Mouse (Mus musculus) kidney, postnatal 10 days (tissue): ENCODE measurements around the gene Slc39a10.

ENCODE experiments used
- DNase-seq: peaks from one replicate; pipeline ENCODE4 v3.0.0; 2021; ENCODE audit warnings: mixed read lengths

Gene Slc39a10

DNA sequence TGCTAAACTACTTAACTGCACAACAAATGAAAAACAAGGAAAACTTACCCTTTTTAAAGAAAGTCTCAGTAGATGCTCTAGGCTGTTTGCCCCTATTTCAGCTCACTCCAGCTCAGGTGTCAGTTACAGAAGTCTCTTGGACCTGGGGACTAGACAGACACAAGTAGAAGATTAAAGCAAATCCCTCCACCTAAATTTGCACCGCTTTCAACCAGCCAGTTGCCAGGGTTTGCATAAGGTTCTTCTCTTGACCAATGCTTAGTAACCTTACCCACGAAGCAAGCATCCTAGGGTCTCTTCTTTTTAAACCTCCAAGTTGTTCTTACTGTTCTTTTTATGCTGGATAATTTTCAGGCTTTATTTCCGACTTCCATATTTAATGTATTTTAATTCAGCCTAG, at the start of gene Slc39a10:
Gene Slc39a10, minus strand, starts transcription at position 101 of the 400 bp plus-strand sequence.
- no peak for DNase-seq

DNA sequence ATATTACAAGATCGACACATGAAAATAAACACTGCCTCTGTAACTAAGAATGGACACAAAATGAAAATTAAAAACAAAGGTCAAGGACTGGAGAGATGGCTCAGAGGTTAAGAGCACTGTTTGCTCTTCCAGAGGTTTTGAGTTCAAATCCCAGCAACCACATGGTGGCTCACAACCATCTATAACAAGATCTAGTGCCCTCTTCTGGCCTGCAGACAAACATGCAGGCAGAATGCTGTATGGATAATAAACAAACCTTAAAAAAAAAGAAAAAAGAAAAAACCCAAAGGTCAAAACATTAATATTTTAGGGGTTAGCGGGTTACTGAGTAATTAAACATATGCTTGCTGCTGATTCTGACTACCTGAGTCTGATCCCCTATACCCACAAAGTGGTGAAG, 46.6 kb upstream of the Slc39a10 start:
- DNase-seq, result no peak

DNA sequence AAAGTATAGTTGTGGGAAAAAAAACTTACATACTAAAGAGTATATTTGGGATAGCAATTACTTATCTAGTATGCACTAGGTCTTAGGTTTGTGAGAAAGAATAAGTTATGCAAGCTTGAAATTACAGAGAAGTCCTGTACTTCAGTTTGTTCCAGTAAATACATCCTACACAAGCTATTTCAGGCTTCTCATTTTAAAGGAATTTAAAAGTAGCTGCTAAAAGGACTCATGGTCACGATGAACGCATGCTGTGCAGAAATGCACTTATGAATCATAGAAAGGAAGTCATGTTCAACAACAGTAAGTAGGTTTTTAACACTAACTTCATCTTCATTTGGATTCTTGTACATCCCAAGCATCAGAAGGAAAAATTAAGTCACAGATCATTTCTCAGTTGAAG, 45.0 kb upstream of the Slc39a10 start:
- DNase-seq, result no peak

DNA sequence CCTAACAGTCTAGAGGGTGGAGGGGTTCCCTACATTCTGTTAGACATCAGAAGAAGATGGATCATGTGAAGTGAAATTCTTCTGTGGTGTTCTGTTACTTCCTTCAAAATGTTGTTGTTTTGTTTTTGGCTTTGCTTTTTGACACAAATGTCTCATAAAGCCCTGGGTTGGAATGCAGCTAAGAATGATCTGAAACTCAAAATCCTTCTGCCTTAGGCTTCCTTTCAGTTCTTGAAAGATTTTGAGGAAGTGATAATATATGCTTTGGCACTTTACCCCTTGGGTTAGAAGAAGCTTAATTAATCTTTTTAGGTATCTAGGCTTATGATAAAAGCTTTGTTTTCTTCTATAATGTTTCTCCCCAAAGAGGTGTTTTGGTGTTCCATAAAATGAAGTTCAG, 34.5 kb upstream of the Slc39a10 start:
- no peak for DNase-seq

DNA sequence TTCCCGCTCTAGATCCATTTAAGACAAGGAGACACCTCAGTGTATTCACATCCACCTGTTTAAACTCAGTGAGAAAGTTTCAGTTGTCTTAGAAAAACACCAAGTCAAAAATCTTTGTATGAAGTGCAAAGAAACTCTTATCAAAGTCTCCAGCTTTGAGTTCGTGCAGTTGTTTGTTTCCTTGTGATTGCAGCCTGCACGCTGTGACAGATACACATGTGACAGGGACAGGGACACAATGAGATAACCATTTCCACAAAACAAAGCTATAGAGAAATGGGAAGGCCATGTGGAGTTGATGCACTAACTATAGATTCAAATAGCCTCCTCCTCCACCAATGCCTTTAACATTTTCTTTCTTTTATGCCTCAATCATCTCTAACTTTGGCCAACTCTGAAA, 33.6 kb upstream of the Slc39a10 start:
- no peak for DNase-seq

DNA sequence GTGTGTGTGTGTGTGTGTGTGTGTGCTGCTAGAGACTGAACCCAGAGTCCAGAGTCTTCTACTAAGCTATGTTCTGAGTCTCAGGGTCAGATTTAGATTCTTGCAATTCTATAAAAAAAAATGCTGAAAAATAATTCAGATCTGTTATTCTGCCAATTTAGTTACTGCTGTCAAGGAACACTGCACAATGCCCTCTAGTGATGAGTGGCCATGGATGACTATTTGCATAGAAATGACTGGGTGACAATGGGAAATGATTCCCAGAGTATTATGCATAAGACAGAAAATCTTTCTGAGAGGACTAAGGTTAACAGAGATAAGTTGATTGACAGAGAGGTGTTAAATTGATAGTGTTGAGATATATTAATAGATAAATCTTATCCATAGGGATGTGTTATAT, 32.3 kb upstream of the Slc39a10 start:
- no peak for DNase-seq

DNA sequence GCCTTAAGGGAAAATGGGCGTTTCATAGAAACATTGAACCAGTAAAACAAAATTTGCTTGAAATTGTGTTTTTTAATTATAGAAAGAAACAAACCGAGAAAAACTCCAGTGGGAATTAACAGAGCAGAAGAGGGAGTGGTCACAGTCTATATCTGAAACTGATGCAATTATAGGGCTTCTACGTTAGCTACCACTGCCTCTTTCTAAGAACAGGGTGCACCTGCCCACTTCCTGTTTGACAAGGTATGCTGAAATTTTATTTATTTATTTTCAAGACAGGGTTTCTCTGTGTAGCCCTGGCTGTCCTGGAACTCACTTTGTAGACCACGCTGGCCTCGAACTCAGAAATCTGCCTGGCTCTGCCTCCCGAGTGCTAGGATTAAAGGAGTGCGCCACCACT, 30.3 kb upstream of the Slc39a10 start:
- DNase-seq, result no peak

DNA sequence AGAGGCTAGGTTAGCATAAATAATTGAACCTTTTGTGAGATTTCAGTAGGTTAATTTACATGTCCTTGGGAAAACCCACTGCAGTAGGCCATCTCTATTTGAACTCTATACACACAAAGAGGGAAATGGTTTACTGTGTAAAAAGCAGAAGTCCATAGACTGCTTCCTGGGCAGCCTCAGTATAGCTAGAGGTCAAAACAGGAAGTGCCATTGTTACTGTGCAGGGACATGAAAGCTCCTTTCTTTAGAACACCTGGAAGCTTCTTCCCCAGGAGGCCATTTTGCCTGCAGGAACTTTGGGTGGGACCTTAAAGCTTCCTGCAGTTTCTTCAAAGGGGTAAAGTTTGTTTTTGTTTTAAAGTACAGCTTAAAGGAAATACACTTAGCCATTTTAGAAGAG, 29.0 kb upstream of the Slc39a10 start:
- no peak for DNase-seq

DNA sequence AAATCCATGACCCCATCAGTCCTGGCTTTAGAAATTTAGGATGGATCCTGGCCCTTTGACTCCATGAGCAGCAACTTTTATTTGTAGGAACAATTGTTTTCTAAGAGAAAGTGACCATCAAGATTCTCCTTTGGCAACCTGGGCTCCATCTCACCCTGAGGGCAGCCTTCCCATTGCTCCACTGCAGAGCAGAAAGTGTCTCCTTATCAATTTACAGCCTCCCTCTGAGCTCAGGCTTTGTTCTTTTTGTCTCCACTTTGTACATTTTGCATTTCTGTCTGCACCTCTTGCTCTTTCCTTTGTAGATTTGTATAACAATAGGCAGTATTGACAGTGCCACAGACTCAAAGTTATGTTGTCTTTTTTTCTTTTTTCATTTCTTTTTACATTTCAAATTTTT, 23.6 kb upstream of the Slc39a10 start:
- DNase-seq, result no peak

DNA sequence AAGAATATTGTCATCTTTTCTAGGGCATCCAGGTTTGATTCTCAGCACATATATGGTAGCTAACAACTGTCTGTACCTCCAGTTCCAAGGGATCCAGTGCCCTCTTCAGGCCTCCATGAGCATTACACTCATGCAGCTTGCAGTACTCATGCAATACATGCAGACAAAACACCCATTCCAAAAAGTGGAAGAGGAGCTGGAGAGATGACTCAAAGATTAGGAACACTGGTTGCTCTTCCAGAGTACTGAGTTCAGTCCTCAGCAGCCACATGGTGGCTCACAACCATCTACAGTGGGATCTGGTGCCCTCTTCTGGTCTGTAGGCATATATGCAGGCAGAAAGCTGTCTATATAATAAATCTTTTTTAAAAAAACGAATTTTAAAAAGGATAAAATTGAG, 21.7 kb upstream of the Slc39a10 start:
- no peak for DNase-seq

DNA sequence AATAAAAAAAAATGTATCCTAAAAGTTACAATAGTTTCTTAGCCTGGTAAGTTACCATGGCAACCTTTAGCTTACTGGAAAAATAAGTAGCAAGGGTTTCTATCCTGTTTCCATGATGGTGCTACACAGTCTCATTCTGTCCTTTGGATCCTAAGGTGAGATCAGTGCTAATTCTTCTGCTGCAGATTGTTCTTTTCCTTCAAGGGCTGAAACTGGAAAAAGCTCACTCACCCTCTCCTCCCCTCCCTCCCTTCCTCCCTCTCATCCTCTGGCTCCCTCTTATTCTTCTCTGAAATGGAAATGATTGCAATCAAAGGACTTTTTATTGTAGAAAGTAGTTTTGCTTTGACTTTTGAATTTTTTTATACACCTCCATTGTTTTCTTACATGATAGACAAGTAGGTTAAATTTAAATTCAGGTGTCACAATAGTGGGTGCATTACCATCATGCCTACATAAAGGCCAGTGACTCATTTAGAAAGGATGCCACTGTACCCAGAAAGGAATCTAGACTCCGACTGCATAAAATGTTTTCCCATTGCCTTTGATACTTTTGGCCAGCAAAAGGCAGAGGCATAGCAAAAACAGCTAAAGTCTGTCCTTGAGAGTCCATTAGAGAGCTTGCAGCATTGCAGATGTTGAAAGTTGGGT, 20.0 kb upstream of the Slc39a10 start:
- no peak for DNase-seq

DNA sequence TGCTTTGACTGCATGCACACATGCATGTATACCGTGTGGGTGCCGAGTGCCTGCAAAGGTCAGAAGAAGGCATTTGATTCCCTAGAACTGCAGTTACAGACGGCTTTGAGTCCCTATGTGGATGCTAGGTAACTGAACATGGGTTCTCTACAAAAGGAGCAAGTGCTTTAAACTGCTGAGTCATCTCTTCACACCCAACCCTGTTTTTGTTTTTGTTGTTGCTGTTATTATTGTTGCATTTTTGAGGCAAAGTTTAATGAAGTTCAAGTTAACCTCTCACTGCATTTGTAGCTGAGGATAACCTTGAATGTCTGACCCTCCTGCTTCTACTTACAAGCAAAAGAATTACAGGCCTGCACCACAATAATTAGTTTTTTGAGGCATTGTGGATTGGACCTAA, 17.5 kb upstream of the Slc39a10 start:
- no peak for DNase-seq

DNA sequence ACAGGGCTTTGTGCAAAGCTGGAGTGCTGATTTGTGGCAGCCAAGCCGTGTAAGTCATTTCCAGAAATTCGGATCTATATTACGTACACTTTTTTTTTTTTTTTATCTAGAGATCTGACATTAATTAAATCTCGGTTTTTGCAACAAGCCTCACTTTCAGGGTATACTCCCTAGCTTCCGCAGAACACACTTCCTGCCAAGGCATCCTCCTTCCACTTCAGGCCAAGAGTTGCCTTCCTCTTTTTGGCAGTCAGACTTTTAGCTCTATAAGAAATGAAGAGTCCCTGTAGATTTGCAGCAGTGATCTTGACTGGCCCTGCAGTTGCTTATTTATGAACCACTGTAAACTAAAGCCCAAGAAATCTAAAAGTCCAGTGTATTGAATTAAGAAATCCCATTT, 13.1 kb upstream of the Slc39a10 start:
- DNase-seq, result no peak

DNA sequence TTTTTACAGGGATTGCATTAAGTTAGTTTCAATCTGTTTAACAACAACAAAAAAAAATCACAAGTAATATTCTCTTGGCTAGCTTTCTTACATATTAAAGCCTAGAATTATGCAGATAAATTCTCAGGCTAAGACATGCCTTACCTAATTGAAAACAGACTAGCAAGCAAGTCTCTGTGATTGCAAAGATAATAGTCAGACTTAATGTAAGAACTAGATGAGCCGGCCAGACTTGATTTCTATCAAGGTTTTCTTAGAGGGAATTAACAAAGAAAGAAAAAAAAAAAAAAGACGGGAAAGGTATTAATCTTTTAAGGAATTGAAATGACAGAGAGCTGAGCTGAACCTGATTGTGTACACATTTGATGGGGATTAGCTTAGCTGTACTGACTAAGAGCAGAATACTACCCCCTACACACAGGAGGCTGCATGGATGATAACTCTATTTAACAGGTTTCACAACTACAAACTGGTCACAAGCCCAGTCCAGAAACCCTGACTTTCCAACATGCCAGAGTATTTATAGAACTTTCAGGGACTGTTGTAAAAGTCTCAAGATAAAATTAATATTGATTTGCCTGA, 9.5 kb upstream of the Slc39a10 start:
- no peak for DNase-seq

DNA sequence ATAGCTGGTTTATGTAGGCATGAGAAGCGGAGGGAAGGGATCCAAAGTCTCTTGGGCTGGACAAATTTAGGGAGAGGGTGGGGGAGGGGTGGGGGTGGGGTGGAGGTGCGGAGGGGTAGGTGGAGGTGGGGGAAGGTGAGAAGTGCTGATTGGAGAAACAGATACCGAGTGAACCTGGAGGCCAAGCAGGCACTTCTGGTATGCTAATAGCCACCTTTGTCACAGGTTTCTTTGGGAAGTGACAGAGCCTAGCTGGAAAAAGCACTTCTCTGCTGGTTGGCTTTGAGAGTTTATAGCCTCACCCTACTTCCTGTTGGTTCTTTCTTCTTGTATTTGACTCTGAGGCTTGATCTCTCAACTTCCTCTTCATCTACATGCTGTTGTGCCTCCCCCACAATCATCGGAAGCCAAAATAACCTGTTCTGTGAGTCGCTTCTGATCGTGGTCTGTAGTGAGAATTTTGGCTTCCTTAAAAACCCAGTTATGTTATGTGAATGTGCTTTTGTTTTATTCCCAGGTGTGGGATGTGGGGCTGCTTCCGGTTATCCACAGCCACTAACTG, 1.7 kb upstream of the Slc39a10 start:
- DNase-seq, result no peak

DNA sequence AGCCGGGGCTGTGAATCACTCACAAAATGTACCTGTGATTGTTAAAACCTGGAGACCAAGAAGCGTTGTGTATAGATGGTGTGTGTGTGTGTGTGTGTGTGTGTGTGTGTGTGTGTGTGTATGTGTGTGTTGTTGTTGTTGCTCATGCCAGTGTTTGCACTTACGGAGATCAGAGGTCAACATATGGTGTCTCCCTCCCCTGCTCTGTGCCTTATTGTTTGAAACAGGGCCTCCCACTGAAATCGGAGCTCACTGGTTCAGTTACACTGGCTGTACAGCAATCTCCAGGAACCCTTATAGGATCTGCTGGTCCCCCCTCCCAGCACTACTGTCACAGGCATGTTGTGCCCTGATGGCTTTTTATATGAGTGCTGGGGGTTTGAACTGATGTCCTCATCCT, 3.9 kb downstream of the Slc39a10 start:
- DNase-seq, result no peak

DNA sequence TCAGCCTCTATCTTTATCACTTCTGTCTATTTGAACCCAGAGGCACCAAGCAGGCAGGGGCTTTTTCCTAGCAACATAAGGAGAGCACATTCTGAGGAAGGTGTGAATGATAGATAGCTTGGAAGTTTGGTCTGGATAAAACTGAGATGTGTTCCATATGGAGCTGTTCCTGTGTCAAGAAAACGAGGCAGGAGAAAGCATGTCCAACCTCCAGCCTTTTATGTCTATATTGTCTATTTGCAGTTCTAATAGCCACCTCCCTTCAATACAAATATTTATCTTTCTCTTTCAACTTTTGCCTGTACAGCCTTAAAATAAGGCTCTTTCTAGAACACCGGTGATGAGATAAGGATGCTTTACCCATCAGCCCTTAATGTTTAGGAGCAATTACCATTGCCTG, 4.3 kb downstream of the Slc39a10 start:
- DNase-seq, result no peak

DNA sequence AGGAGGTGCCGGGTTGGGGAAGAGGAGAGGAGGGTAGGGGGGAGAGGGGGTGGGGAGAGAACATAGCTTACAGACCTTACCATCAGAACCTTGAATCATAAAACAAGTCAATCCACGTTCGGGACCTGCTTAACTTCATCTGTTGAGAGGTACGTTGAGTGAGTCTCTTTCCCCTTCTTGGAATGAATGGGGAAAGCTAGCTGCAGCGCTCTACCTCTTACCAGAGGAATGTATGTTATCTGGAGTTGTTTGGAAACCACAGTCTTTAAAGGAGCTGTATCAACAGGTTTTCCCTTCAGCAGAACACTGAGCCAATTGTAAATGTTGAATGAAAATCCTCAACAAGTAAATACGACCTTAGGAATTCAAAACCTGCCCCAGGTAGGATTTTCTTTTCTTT, 4.7 kb downstream of the Slc39a10 start:
- no peak for DNase-seq

DNA sequence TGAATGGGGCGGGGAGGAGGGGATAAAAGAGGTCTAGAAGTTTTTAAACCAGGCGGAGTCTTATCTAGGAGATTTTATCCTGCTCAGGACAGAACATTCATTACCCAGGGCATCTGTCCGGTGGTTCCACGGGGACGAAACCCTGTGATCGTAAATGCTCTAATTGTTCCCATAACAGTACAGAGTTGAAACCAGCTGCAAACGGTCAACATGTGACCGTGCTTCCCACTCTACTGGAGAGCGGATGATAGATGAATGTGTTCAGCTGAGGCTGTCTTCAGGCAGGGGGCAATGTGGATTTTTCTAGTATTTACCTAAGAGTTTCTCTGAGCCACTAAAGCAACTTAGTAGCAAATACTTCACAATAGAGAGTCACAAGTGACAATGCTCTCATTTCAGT, 6.6 kb downstream of the Slc39a10 start:
- DNase-seq, result no peak

DNA sequence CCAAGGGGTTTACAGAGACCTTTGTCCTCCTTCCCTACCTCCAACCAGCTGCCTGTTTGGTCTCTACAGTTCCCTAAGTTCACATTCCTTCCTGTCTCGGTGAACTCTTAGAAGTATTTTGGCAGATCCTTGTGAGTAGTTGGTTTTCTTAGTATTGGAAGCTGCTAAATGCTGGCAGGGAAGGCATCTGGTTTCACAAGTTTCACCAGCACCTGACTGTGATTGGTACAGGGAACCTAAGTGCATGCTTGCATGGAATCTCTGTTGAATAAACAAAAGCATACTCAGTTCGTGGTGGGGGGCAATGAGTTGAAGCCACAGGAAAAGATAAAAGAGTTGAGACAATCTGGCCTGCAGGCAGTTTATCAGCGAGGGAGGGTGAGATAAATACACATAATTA, 7.4 kb downstream of the Slc39a10 start:
- no peak for DNase-seq

DNA sequence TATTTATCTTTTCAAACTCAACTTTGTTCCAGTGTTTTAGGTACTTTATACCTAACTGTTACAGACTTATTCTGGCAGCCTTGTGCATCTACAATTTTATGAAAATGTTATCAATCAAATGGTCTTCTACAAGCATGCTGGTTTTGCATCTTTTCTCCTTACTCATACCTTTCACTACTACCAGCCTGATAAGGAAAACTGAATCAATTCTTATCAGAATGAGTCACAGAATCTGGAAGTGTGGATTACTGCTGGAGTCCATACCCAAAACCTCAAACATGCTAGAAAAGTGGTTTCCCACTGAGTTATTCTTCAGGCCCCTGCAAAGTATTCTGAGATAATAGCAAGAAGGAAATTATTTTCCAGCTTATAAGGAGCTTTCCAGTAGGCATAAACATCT, 12.7 kb downstream of the Slc39a10 start:
- DNase-seq, result no peak

DNA sequence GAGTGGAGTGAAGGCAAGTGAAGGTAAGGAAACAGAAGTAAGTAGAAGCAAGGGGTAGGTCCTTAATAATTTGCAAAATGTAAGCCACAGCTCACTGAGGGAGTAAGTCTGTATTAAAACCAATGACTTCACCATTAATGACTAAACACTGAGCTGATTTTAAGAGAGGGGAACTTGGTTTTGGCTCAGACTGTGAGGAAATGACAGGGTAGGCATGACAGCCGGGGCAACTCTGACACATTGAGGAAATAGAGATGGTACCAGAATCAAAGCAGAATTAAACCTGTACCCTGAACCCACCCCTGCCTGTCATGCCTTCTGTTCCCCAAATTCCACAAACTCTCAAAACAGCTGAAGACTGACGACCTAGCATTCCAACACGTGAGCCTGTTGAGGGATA, 18.9 kb downstream of the Slc39a10 start:
- DNase-seq, result no peak

DNA sequence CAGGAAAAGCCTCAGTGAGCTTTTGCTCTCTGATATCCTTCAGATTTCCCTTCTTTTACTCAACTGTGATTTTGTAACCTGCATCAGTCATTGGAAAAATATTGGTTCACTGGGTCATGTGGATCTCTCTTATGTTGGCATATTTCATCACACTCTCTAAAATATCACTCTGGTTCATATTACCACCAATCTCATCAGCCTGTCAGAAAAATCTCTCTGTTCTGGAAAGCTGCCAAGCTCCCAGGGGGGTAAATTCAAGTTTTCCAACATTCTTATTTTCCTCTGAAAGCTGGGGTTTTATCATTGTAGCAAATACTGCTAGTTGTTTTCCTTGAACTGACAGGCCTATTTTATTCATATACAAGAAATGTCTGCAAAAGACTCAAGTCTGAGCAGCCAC, 22.9 kb downstream of the Slc39a10 start:
- DNase-seq, result no peak

DNA sequence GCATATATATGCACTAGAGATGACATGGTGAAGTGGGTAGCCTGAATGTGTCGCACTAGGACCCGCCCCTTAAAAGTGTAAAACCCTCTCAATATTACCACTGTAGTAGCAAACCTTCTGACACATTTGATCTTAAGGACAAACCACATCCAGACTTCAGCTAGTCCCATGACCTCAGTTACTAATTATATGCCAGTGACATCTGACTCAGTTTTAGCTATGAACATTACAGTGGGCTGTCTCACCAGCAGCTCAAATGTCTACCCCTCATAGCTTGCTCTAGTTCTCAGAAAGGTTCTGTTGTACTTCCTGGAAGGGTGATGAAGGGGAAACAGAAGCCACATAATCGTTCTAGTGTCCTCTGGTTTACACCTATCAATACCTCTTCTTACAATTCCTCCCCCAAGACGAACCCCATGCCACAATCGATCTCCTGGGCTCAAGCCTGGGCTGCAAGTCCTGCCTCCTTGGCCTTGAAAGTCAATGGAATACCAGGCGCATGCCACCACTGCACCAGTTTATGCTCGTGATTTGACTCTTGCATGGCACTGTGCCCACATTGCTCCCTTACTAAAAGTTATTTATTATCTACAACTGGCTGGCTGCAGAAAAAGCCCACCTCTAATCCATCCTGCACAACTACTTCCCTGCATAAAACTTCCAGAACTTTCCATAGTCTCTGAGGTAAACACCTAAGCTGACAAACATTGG, 28.3 kb downstream of the Slc39a10 start:
- peak; percentile 77 for DNase-seq
